Mouse (Mus musculus) v-Abl transformed pro-B cells (cell line): ENCODE measurements around the gene Utp15.

Experiments
- in situ Hi-C, 2 experiments: fragments of 400-800 bp; cut with MboI; formaldehyde crosslinking; loops; one replicate each; pipeline ENCODE4 v1.15.1; 2025; ENCODE audit not compliant: unreplicated experiment in 2 of 2

Gene Utp15

GRCm38 (mm10) chr13:98201436-98201835 lies 61.4 kb downstream of the Utp15 start:
- in situ Hi-C loops: no loop called here
